Mouse (Mus musculus): ENCODE measurements around the gene Gls2. TPM values are rescaled to one million over a fixed set of nuclear protein-coding genes. Genes with fewer than 3 reads are reported as not detected.

Gene Gls2
- polyA plus RNA-seq, 1 experiment from 2014 or later, result 1.6 TPM

DNA sequence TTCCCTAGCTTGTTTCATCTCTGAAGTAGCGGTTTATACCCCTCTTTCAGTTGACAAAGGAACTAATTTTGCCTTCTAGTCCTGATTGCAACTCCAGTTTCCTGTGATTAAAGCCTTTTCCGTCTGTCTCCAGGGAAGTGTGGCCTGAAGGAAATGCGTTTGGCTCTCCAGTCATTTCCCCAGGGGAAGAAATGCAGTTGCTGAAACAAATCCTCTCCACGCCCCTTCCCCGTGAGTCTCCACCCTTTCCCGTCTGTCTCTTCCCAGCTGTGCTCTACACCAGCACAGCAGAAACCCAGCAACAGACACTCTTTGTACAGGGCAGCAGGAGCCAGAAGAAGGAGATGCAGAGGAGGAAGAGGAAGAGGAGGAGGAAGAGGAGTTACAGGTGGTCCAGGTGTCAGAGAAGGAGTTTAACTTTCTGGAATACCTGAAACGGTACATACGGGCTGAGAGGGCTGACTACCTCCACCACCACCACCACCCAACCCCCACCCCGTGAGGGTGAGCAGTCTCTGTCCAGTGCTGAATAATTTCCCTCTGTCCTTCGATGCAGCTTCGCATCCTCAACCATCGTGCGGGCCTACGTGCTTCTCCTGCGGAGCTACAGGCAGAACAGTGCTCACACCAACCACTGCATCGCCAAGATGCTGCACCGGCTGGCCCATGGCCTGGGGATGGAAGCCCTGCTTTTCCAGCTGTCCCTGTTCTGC is 52.9 kb downstream of the Gls2 start:
- no peak for TF ChIP-seq CTCF (IDR thresholded peaks at IDR 0.05)
- ATAC-seq (no peak), DNase-seq (ENCODE audit: low read depth, low spot score) (no peak)
- ChIA-PET POLR2A (no interaction called here), CTCF (interaction anchor here (1.0 to 1.7 kb wide), 2 partner anchors 12 to 13 kb away, joined by 3 read pairs; no protein-coding TSS in a partner anchor)
- in situ Hi-C loops (cut with MboI; ENCODE audit: low pct_unique_long_range_greater_than_20kb), result no loop called here
- no peaks in the 10 kb centered on the region for H3K27me3 ChIP-seq

DNA sequence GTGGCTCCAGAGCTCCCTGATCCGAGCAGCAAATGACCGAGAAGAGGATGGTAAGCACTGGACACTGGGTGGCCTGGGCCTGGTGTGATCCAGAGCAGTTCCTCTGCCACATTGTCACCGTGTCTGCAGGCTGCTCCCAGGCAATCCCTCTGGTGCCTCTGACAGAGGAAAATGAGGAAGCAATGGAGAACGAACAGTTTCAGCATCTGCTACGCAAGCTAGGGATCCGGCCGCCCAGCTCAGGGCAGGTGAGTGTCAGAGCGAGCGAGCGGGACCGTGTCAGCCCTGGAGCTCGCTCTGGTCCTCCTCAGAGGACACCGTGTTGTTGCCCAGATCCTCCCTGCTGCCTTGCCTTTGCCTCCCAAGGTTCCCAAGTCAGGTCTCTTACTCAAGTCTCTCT is 56.3 kb downstream of the Gls2 start:
- TF ChIP-seq CTCF (IDR thresholded peaks at IDR 0.05), result no peak
- POLR2A ChIA-PET, result no interaction called here
- DNase-seq (ENCODE audit: low read depth, low spot score) (no peak), ATAC-seq (no peak)
- in situ Hi-C loops (cut with MboI; ENCODE audit: low pct_unique_long_range_greater_than_20kb), result no loop called here
- no peaks in the 10 kb centered on the region for H3K27me3 ChIP-seq
- CTCF ChIA-PET, result no interaction called here

DNA sequence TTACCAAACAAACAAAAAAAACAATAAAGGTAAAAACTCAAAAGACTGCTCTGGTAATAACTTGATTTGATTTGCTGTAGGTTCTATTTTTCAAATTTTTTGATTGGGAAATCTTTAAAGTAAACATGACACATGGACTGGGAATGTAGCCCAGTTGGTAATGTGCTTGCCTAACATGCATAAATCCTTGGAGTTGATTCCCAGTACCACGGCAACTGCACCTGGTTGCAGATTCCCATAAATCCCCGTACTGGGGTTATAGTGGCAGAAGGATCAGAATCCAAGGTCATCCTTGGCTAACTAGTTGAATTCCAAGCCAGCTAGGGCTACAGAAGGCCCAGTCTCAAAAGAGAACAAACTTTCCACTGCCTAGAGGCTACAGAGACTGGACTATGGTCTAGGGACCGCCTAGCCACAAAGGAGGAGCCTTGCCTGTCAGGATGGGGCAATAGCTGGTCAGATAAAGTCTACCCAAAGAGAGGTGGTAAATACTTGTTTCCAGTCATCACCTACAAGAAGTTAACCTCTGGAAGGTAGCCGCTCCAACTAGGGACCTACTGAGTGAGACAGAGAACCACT is 59.5 kb downstream of the Gls2 start, which contains the start of gene Apon:
Apon (plus strand) TSS at position 420 of the 579 bp plus-strand sequence.
- DNase-seq (ENCODE audit: low read depth, low spot score), result peak; percentile 69

DNA sequence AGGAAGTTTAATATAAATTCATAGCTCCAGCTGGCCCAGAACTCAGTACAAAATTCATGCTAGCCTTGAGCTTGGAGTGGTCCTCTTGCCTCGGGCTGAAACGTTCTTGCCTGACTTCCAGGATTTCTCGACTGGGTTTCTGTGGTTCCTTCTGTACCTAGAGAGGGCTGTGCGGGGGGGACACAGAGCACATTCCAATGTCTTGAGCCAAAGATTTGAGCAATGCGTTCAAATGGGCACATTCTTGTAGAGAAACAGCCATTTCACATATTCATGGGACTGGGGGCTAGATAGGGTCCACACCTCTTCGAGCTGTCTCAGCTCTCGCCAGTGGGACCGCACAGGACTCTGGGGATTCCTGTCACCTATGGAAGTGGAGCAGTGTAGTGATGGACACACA is 61.7 kb downstream of the Gls2 start:
- in situ Hi-C loops (cut with MboI; ENCODE audit: low pct_unique_long_range_greater_than_20kb), result no loop called here
- H3K27me3 ChIP-seq, result no peaks in the 10 kb centered on the region
- peak; percentile 42 for DNase-seq (ENCODE audit: low read depth, low spot score)
- ATAC-seq, result peak; percentile 52
- POLR2A ChIA-PET, result interaction anchor here (2.1 to 2.2 kb wide), 2 partner anchors 14 to 23 kb away, joined by 6 to 8 read pairs; partner anchors contain the start of gene Stat2
- CTCF ChIA-PET, result interaction anchor here (1.5 to 2.1 kb wide), 3 partner anchors 14 to 23 kb away, joined by 3 to 8 read pairs (median 8); partner anchors contain the start of genes Stat2 and Timeless
- TF ChIP-seq CTCF (IDR thresholded peaks at IDR 0.05), result no peak

More for the DNA sequence above, 59.5 kb downstream of the Gls2 start, which contains the start of gene Apon:
- in situ Hi-C loops (cut with MboI; ENCODE audit: low pct_unique_long_range_greater_than_20kb), result no loop called here
- ChIA-PET CTCF (interaction anchor here (1.5 to 1.6 kb wide), 2 partner anchors 11 to 16 kb away, joined by 4 to 7 read pairs; partner anchors contain the start of gene Stat2), POLR2A (no interaction called here)
- no peak for TF ChIP-seq CTCF (IDR thresholded peaks at IDR 0.05)
- no peaks in the 10 kb centered on the region for H3K27me3 ChIP-seq
- ATAC-seq, result no peak

DNA sequence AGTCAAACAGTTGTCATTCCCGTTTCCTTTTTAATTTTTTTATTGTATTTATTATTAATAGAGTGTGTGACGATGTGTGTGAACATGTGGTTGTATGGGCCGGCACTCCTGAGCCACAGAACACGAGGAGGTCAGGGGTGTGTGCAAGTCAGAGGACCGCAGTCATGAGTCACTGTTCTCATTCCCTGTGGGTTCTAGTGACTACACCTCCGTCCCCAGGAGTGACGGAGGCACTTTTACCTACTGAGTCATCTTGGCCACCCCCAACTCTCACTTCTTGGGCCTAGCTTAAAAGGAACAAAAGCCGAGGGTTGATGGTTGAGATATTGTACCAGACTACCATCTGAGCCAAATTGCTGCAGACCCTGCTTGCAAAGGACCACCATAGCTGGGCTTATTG is 62.1 kb downstream of the Gls2 start:
- H3K27me3 ChIP-seq, result no peaks in the 10 kb centered on the region
- ChIA-PET CTCF (interaction anchor here (0.8 to 2.1 kb wide), 4 partner anchors 14 to 27 kb away, joined by 3 to 8 read pairs (median 6); partner anchors contain the start of genes Stat2 and Timeless), POLR2A (interaction anchor here (2.1 to 2.2 kb wide), 2 partner anchors 13 to 23 kb away, joined by 6 to 8 read pairs; partner anchors contain the start of gene Stat2)
- DNase-seq (ENCODE audit: low read depth, low spot score), result peak; percentile 71
- no peak for TF ChIP-seq CTCF (IDR thresholded peaks at IDR 0.05)
- ATAC-seq, result peak; percentile 88
- in situ Hi-C loops (cut with MboI; ENCODE audit: low pct_unique_long_range_greater_than_20kb), result no loop called here

DNA sequence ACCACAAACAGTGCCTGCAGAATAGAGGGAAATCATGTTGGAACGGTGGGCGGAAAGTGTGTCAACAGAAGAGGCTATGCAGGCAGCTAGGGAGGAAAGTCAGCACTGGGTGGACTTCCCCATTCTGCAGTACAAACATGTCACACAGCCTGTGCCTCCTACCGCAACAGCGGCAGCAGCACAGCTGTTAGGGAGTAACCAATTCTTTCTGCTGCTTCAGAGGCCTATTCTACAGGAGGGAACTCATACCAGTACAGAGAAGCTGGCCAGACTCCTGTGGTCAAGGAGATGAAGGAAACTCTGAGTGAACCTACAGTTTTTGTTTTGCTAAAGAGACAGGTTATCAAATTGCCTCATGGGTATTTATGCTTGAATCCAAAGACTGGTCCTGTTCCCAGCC is 64.7 kb downstream of the Gls2 start:
- H3K27me3 ChIP-seq, result no peaks in the 10 kb centered on the region
- in situ Hi-C loops (cut with MboI; ENCODE audit: low pct_unique_long_range_greater_than_20kb), result no loop called here
- ChIA-PET CTCF (interaction anchor here (1.3 kb wide), 1 partner anchor 24 kb away, joined by 3 read pairs; no protein-coding TSS in a partner anchor), POLR2A (interaction anchor here (0.6 kb wide), 1 partner anchor 36 kb away, joined by 7 read pairs; no protein-coding TSS in a partner anchor)
- TF ChIP-seq CTCF (IDR thresholded peaks at IDR 0.05), result no peak
- ATAC-seq (no peak), DNase-seq (ENCODE audit: low read depth, low spot score) (no peak)

Other genes with a start within 250 kb of the Gls2 start
- gene Hsd17b6, start 186.8 kb upstream of the Gls2 start, polyA plus RNA-seq (2021), result not detected
- gene Prim1, start 179.3 kb upstream of the Gls2 start, polyA plus RNA-seq (2021), result 28.4 TPM
- gene Naca, start 158.9 kb upstream of the Gls2 start, polyA plus RNA-seq (2021), result 764 TPM
- 141 TPM for gene Ptges3, start 135.5 kb upstream of the Gls2 start, polyA plus RNA-seq (2021)
- 2,546 TPM for gene Atp5b, start 111.2 kb upstream of the Gls2 start, polyA plus RNA-seq (2021)
- 45.8 TPM for gene Baz2a, start 102.9 kb upstream of the Gls2 start, polyA plus RNA-seq (2021)
- gene Rbms2, start 14.2 kb upstream of the Gls2 start, polyA plus RNA-seq (2021), result 74.2 TPM
- gene Spryd4, start 17.4 kb downstream of the Gls2 start, polyA plus RNA-seq (2021), result 13.8 TPM
- gene Mip, start 31.4 kb downstream of the Gls2 start, polyA plus RNA-seq (2021), result 0.04 TPM
- gene Timeless, start 37.6 kb downstream of the Gls2 start, polyA plus RNA-seq (2021), result 17.5 TPM
- 1.4 TPM for gene Apon, start 59.6 kb downstream of the Gls2 start, polyA plus RNA-seq (2021)
- 0.10 TPM for gene Apof, start 74.2 kb downstream of the Gls2 start, polyA plus RNA-seq (2021)
- 29.5 TPM for gene Stat2, start 76.1 kb downstream of the Gls2 start, polyA plus RNA-seq (2021)
- 0.04 TPM for gene Il23a, start 104.3 kb downstream of the Gls2 start, polyA plus RNA-seq (2021)
- gene Pan2, start 108.9 kb downstream of the Gls2 start, polyA plus RNA-seq (2021), result 20.3 TPM
- gene Cnpy2, start 128.0 kb downstream of the Gls2 start, polyA plus RNA-seq (2021), result 200 TPM
- gene Cs, start 143.3 kb downstream of the Gls2 start, polyA plus RNA-seq (2021), result 279 TPM
- 34.5 TPM for gene Coq10a, start 174.5 kb downstream of the Gls2 start, polyA plus RNA-seq (2021)
- 55.9 TPM for gene Ankrd52, start 182.7 kb downstream of the Gls2 start, polyA plus RNA-seq (2021)
- 0.12 TPM for gene Slc39a5, start 206.8 kb downstream of the Gls2 start, polyA plus RNA-seq (2021)
- 85.0 TPM for gene Nabp2, start 217.0 kb downstream of the Gls2 start, polyA plus RNA-seq (2021)
- 43.3 TPM for gene Rnf41, start 217.2 kb downstream of the Gls2 start, polyA plus RNA-seq (2021)

All from Patski (cell line).